Mouse (Mus musculus): ENCODE measurements at regions not wholly inside any gene's neighbourhood (a gene's known extent, or its start where the extent isn't known, plus 50 kb on each side); places are given as distances from the start of the nearest gene placed in this dataset.

DNA sequence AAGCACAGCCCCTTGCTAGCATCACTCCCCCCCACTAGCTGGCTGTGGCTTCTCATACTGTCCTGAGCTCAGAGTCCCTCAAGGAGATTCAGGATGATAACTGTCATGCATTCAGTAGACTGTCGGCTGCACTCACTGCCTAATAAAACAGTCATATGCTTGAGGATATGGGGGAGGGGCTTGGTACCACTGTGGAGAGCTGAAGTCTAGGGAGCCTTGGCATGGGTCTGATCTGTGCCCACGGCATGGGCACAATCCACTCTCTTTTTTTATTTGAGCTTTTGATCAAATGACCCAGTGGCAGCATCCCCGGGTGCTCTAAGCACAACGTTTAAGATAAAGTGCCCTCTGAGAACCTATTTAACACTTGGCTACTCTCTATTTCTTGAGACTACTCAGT lies 102.1 kb upstream of the Nckap5 start:
- TF ChIP-seq POLR2A (IDR thresholded peaks at IDR 0.05; ENCODE audit: insufficient read depth, low read depth, low read length) (no peak), CTCF (IDR thresholded peaks at IDR 0.05; ENCODE audit: insufficient read depth, low read depth, low read length) (no peak)
